12 mouse cellular contexts compared by ENCODE assay signal in genomic region chr9:49623934-49624505, GRCm38 (mm10).
A peak's percentile ranks its signal among the peaks of the same experiment; 100 is the strongest.
DNase-seq lines count a peak whose midpoint lies in the region; ATAC-seq and TF ChIP-seq lines count a peak whose summit lies in the region.
"Had no signal": no experiment of that assay in that cellular context is flagged by ENCODE, and none has a peak within 500 bp of the region (broad histone marks: within the 10 kb centered on the region; RNA-seq: fewer than 3 reads in every experiment).

No protein-coding gene starts in this region.

- no peaks in the 10 kb centered on the region for H3K27me3 ChIP-seq in cerebellum, adult 2 months (ENCODE audit: control insufficient read depth, insufficient read depth, low read length)
- H3K27me3 ChIP-seq in hindbrain, embryonic 12.5 days: no peaks in the 10 kb centered on the region
- no peaks in the 10 kb centered on the region for H3K27me3 ChIP-seq in midbrain, embryonic 14.5 days (ENCODE audit: control insufficient read depth, insufficient read depth, low read length)
- no peaks in the 10 kb centered on the region for H3K27me3 ChIP-seq in kidney, adult 2 months (replicated peaks; ENCODE audit: control insufficient read depth, insufficient read depth, low read length)

- no peak overlapping the region for H3K4me3 ChIP-seq in cerebellum, adult 2 months (replicated peaks; ENCODE audit: insufficient read depth, low read depth, low read length)
- H3K4me3 ChIP-seq in hindbrain, embryonic 12.5 days: no peak overlapping the region
- H3K4me3 ChIP-seq in midbrain, embryonic 14.5 days (replicated peaks; ENCODE audit: low read depth, low read length): no peak overlapping the region
- H3K4me3 ChIP-seq in kidney, adult 2 months (ENCODE audit: insufficient read depth, low read depth, low read length): no peak overlapping the region

- H3K9me3 ChIP-seq in hindbrain, embryonic 12.5 days (replicated peaks): no peaks in the 10 kb centered on the region
- H3K9me3 ChIP-seq in midbrain, embryonic 14.5 days (ENCODE audit: control insufficient read depth, low read length): no peaks in the 10 kb centered on the region

- peaks cover 21% of the 10 kb centered on the region for H3K4me1 ChIP-seq in cerebellum, adult 2 months (ENCODE audit: control insufficient read depth, insufficient read depth, low read length)
- peaks cover 29% of the 10 kb centered on the region for H3K4me1 ChIP-seq in hindbrain, embryonic 12.5 days
- H3K4me1 ChIP-seq in midbrain, embryonic 14.5 days (ENCODE audit: control insufficient read depth, insufficient read depth, low read length): peaks cover 52% of the 10 kb centered on the region
- H3K4me1 ChIP-seq in kidney, adult 2 months (ENCODE audit: control insufficient read depth, insufficient read depth, low read length): no peaks in the 10 kb centered on the region

- H3K9ac ChIP-seq in hindbrain, embryonic 12.5 days: no peak overlapping the region
- no peak overlapping the region for H3K9ac ChIP-seq in midbrain, embryonic 14.5 days (replicated peaks; ENCODE audit: low read length)

- peak overlapping the region; percentile 24; the same call in 1 of the 2 replicates for H3K27ac ChIP-seq in cerebellum, adult 2 months (ENCODE audit: insufficient read depth, low read length)
- peak overlapping the region; percentile 81 for H3K27ac ChIP-seq in hindbrain, embryonic 12.5 days
- H3K27ac ChIP-seq in midbrain, embryonic 14.5 days (replicated peaks; ENCODE audit: low read depth, low read length): peak overlapping the region; percentile 87
- no peak overlapping the region for H3K27ac ChIP-seq in kidney, adult 2 months (ENCODE audit: insufficient read depth, low read depth, low read length)
- H3K27ac ChIP-seq: macrophage had no signal

- TF ChIP-seq CTCF in cerebellum, adult 2 months (IDR thresholded peaks at IDR 0.05; ENCODE audit: borderline replicate concordance, insufficient read depth, low read depth, low read length): no peak
- no peak for TF ChIP-seq CTCF in brain, embryonic 14.5 days (IDR thresholded peaks at IDR 0.05; ENCODE audit: borderline replicate concordance, extremely low read depth, insufficient read depth, insufficient read length)
- TF ChIP-seq CTCF in kidney, adult 2 months (conservative IDR thresholded peaks at IDR 0.05; ENCODE audit: insufficient read depth, insufficient read length, low read depth, low read length): no peak

- H3K4me2 ChIP-seq in hindbrain, embryonic 12.5 days (replicated peaks): no peak overlapping the region; the same call in 1 of the 2 replicates
- no peak overlapping the region; the same call in none of the 2 replicates for H3K4me2 ChIP-seq in midbrain, embryonic 14.5 days (ENCODE audit: low read length)
- H3K4me2 ChIP-seq: liver, embryonic 11.5 days had no signal

- no peaks in the 10 kb centered on the region for H3K36me3 ChIP-seq in hindbrain, embryonic 12.5 days
- no peaks in the 10 kb centered on the region for H3K36me3 ChIP-seq in midbrain, embryonic 14.5 days (ENCODE audit: control insufficient read depth, insufficient read depth, low read length)
- no peaks in the 10 kb centered on the region for H3K36me3 ChIP-seq in kidney, adult 2 months (ENCODE audit: control insufficient read depth, insufficient read depth, low read length)

- 60% methylated on average over 3 of the region's 3 CpGs for WGBS in cerebellum, adult 2 months
- 30% methylated on average over 3 of the region's 3 CpGs for WGBS in hindbrain, embryonic 12.5 days
- WGBS in midbrain, embryonic 14.5 days: 27% methylated on average over 3 of the region's 3 CpGs
- WGBS in kidney, adult 2 months: 79% methylated on average over 3 of the region's 3 CpGs

- TF ChIP-seq POLR2A in cerebellum, adult 2 months (IDR thresholded peaks at IDR 0.05; ENCODE audit: borderline replicate concordance, insufficient read depth, low read length): no peak
- TF ChIP-seq POLR2A in brain, embryonic 14.5 days (IDR thresholded peaks at IDR 0.05; ENCODE audit: borderline replicate concordance, extremely low read depth, insufficient read depth, insufficient read length, poor library complexity, severe bottlenecking): no peak
- TF ChIP-seq POLR2A in kidney, adult 2 months (IDR thresholded peaks at IDR 0.05; ENCODE audit: low read depth, low read length): no peak

- ATAC-seq in hindbrain, embryonic 12.5 days (ENCODE audit: low FRiP score): peak; percentile 80
- ATAC-seq in midbrain, embryonic 14.5 days (ENCODE audit: low FRiP score, low TSS enrichment): peak; percentile 20; the same call in 1 of the 2 replicates
- ATAC-seq: inflammation-experienced regulatory T-cells, adult 6 months had no signal

- DNase-seq in cerebellum, adult 2 months: peak in 1 of 2 experiments; percentile 34
- no peak for DNase-seq in cerebellum, adult 9-10 months
- peak; percentile 83 for DNase-seq in brain, embryonic 14.5 days (ENCODE audit: low read depth)
- DNase-seq in midbrain, embryonic 14.5 days: peak; percentile 56
- no peak for DNase-seq in adrenal gland, adult (ENCODE audit: inconsistent age in 2 of 2, low spot score in 1 of 2)
- no peak for DNase-seq in adrenal gland, postnatal 4 days (ENCODE audit: low spot score in 2 of 2)
- no peak for DNase-seq in kidney, adult 2 months
- DNase-seq: gastrocnemius, postnatal 36 days had no signal

Comparison
In these comparisons a context has a peak if more than half of its experiments do, and no peak if none do; other contexts are left out.
1. DNase-seq: peak in brain, embryonic 14.5 days (single experiment) and midbrain, embryonic 14.5 days (single experiment); none in cerebellum, adult 9-10 months (single experiment), adrenal gland, adult (0 of 2), adrenal gland, postnatal 4 days (0 of 2) and kidney, adult 2 months (single experiment).